Mouse (Mus musculus) cerebellum, adult 9-10 months (tissue): Measurements from ENCODE around the gene Foxl1.

Source experiments
- DNase-seq: peaks from one replicate; pipeline ENCODE4 v3.0.0; 2022

The Foxl1 gene

DNA sequence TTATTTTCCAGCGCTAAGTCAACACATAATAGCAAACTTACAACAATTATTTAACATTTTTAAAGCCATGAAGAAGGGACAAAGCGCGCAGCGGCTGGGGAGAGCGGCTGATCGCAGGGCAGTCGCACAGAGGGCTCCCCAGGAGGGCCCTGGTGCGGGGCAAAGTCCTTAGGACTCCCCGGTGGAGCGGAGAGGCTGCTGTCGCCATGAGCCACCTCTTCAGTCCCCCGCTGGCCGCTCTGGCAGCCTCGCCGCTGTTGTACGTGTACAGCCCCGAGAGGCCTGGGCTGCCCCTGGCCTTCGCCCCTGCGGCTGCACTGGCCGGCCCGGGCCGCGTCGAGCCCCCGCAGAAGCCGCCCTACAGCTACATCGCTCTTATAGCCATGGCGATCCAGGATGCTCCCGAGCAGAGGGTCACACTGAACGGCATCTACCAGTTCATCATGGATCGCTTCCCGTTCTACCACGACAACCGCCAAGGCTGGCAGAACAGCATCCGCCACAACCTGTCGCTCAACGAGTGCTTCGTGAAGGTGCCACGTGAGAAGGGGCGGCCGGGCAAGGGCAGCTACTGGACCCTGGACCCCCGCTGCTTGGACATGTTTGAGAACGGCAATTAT is at the start of gene Foxl1:
Gene Foxl1 (plus strand): TSS at position 185 of the 620 bp plus-strand sequence.
- DNase-seq: no peak

DNA sequence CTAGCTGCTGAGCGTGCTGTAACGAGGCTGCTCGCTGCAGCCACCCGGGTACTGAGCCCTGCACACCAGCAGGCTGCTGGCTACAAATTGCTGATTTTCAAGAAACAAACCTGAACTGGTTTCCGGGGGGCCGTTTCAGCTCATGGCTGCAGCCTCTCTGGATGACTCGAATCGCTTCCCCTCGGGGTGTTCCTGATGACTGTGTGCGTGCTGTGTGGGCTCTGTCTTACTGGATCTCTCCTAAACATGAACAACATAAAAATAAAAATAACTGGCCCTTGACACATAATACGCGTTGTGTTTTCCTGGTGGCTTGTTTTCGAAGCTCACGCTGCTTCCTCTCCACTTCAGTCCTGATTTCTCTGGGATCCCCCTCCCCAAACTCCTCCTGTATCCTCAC is 49.0 kb upstream of the Foxl1 start:
- DNase-seq: no peak

DNA sequence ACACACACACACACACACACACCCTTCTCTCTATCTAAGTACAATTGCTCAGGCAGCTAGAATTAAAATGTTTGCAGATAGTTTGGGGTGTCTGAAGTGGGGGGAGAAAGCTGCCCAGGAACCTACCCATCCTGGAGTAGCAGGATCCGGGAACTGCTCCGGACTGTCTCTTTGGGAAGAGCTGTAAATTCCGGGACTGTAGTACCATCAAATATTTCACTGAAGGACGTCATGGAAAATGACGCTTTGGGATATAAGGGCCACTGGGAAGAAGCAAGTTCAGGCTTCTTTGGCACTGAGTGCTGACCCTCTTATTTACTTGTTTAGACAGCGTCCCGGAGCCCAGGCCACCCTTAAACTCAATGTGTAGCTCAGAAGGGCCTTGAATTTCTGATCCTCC is 48.5 kb upstream of the Foxl1 start:
- DNase-seq: no peak

DNA sequence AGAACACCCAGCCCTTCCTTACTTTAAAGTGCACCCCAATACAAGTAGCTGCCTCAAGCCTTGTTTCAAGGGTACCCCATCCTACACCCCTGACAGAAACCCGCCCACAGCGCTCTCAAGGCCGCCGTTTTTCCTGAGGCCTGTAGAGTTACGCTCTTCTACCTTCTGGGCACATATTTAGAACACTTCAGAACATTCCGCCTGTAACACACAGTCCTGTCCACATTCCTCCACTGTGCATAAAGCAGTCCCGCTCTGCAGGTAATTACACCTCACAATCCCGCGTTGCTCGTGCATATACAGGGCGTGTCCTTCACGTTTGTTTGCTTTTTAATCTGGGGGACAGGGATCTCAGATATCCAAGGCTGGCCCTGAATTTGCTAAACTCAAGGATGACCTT is 47.8 kb upstream of the Foxl1 start:
- DNase-seq: no peak

DNA sequence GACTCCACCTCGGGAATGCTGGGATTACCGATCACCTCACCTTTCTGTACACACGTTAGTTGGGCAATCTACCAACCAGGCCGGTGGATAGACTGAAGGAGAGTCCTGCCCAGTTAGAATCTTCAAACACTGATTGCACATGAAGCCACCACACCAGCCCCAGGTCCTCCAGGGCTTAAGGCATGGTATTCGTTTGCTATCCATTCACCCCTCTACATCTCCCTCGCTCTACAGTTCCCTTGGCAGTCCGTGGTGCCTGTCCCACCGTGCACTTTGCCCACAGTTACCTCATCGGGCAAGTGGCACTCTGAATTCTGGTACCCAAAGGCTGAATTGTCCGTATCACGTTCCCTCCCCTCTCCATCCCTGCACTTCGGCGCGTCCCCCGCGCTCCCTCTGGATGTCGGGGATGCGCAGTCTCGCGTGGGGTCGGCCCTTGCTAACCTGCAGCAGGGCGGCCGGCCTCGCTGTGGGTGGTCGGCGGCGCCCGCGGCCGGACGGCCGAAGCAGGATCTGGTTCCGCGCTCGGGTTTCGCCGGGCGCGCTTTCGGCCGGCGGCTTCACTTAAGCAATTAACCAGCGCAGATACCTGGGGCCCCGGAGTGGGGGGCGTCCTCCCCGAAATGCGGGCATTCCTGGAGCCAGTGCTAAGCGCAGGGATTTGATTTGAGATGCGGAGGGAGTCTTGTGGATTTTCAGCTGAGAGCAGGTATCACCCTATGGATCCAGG is 47.2 kb upstream of the Foxl1 start:
- no peak for DNase-seq

DNA sequence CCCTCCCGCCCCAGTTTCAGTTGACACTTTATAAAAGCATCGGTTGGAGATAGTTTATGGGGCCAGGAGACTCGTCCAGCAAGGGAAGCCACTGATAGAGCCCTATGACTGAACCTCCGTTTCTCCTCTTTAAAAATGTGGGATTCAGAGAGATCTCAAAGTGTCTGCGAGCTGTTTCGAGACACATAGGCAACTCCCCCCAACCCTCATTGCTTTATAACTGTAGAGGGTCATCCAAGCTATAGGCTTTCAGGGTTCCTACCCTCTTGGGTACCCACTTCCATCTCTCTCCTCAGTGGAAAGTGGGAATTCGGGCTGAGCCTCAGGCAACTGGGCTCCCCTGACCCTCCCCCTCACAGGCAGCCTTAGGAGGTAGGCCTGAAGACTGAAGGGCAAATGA is 46.3 kb upstream of the Foxl1 start:
- no peak for DNase-seq

DNA sequence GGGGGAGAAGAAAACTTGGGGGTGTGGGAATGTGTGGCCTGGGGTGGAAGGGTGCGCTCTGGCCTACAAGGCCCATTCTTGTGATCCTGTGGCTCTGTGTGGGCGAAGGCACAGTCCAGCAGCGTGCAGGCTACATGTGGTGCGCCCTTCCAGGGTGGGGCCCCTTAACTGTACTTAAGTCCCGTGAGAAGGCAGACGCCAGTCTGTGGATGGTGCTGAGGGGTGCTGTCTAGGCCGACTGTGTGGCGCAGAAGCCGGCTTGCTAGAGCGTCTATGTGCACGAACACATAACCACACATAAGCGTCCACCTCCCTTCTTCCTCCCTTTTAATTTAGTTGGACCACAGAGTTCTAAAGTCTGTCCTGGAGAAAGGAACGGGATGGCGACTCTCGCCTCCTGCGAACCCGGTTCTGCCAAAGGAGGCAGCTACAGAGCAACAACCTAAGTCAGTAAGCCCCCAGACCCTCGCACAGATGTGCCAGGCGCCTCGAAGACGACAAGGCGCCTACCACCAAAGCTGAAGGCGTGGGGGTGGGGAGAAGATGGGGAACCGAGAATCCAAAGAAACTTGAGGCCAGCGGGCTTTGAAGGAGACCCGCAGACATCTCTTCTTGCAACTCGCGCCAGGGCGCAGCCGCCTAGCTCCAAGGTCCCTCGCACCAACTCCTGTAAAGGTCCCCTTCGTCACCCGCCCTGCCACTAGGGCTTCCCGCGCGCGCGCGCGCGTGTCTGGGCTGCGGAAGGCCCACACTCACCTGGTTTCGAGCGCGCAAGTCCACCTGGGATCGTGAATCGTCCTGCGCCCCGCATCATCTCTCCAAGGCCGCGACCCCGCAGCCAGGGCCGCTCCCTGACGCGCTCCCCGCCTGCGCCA is 45.3 kb upstream of the Foxl1 start:
- no peak for DNase-seq

DNA sequence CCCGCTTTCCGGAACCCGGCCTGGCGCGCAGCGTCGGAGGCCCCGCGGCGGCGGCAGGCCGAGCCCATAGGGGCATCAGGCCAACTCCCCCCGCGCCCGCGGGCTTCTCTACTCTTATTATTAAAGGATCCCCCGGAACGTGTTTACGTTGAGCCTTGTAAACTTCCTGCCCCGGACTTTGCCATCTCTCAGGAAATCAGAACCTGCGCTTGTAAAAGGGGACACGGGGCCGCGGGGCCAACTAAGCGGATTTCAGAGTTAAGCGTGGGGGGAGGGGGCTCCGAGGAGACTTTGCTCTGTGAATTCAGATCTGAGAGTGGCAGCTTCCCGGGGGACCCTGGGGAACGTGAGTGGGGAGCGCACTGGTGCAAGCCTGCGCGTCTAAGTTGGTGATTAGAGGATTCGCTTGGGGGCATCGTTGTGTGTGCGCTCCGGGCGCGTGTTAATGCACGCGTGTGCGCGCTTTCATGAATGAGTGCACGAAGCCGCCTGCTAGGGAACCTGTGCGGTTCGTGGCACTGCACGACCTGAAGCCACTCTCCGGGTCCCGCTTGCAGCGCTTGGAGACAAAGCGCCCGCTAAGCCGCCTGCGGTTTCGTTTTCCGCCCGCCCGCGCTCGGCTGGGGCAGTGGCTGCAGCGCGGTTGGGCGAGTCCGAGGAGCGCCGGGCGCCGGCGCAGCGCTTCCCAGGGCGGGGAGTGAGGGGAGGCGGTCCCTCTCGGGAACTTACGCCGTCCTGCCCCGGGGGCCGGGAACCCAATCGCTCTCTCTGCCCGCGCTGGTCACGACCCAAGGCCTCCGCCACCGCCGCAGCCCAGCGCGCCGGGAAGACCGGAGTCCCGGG is 44.4 kb upstream of the Foxl1 start:
- no peak for DNase-seq

DNA sequence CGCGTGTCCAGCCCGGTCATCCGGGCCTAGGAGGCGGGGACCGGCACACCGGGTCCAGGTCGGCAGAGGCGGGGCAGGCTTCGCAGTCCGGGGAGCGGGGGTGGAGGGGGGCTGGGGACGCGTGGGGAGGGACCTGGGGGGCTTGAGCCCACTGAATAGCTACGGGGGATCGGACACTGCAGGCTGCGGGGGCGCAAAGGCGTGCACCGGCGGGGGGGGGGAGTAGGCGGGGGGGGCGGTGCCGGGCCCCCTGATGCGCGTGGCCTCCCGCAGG is 43.9 kb upstream of the Foxl1 start:
- no peak for DNase-seq

DNA sequence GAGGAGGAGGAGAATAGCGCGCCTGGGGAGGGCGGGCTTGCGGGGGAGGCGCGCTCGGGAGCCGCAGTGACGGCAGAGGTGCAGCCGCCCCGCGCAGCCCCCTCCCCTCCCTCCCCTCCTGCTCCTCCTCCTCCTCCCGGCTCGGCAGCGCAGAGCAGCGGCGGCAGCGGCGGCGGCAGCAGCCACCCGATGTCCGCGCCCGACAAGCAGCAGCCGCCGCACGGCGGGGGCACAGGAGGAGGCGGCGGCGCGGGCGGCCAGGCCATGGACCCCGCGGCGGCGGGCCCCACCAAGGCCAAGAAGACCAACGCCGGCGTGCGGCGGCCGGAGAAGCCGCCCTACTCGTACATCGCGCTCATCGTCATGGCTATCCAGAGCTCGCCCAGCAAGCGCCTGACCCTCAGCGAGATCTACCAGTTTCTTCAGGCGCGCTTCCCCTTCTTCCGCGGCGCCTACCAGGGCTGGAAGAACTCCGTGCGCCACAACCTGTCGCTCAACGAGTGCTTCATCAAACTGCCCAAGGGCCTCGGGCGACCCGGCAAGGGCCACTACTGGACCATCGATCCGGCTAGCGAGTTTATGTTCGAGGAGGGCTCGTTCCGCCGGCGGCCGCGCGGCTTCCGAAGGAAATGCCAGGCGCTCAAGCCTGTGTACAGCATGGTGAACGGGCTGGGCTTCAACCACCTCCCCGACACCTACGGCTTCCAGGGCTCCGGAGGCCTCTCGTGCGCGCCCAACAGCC is 43.4 kb upstream of the Foxl1 start, which contains the start of gene Foxf1:
Gene Foxf1 (plus strand): TSS at position 177 of the 742 bp plus-strand sequence.
- DNase-seq: no peak

DNA sequence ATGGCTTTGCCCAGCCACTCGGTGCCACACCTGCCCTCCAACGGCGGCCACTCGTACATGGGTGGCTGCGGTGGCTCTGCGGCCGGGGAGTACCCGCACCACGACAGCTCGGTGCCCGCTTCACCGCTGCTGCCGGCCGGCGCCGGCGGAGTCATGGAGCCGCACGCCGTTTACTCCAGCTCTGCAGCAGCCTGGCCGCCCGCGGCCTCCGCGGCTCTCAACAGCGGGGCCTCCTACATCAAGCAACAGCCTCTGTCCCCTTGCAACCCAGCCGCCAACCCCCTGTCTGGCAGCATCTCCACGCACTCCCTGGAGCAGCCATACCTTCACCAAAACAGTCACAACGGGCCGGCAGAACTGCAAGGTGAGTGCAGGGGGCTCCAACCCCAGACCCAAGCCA is 42.7 kb upstream of the Foxl1 start:
- DNase-seq: no peak

DNA sequence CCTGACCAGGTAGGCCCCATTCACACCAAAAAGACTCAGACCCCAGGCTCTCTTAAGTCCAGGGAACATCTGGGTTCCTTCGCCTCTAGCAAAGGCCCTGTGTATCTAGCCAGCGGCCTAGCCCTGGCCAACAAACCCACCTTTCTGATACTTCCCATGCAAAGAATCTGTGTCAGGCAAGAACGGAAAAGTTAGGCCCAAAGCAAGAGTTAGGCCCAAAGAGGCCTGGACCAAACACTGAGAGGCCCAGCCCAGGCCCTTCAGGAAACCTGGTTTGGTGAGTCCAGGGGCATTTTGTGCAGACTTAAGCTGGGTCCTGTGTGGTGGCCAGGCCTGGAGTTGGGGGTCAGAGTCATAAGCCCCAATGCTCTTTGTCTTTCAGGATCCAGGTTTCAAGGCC is 42.2 kb upstream of the Foxl1 start:
- DNase-seq: no peak

DNA sequence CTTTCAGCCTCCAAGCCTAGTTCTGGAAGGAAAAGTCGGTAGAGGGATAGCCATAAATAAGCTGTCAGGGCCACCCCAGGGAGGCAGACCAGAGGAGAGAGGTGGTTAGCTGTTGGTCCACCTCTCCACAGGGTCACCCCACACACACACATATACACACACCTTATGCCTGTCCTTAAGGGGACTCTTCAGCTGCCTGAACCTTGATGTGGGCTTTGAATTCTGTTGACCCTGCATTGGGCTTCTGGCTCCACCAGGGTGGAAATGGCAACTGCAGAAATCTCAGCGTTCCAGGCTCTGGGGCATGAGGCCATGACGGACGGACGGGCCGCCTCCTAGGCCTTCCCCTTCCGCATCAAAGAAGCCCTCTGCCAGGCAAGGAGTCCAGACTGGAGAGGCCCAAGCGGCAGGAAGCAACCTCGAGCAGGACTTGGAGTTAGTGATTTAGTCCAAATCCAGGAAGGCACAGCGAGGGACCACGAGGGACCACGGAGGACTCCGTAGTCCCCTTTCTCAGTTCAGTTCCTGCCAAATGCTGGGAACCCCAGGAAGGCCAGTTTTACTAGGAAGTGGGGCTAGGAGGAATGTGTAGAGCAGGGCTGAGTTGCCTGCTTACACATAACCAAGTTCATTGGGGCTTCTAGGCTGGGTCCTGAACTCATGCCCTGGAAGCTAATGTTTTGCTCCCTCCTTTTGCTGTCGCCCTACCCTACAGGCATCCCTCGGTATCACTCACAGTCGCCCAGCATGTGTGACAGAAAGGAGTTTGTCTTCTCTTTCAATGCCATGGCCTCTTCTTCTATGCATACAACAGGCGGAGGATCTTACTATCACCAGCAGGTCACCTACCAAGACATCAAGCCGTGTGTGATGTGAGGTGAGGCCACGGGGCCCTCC is 41.5 kb upstream of the Foxl1 start:
- DNase-seq: no peak

DNA sequence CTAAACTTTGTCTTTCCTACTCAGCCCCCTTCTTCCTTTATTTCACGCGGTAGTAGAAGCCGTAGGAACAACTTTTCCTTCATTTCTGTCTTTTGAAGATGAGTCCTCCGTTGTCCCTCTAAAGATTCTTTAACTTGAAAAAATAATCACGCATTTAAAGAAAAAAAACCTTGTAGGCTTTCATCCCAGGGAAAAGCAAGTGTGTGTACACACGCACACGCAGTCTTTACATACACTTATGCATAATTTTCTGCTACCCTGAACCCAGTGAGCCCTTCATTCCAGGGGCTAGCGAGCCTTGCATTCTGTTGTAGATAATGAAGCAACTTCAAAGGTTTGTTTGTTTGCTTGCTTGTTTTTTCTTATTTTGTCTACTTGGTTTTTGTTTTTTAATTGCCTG is 39.5 kb upstream of the Foxl1 start:
- no peak for DNase-seq

DNA sequence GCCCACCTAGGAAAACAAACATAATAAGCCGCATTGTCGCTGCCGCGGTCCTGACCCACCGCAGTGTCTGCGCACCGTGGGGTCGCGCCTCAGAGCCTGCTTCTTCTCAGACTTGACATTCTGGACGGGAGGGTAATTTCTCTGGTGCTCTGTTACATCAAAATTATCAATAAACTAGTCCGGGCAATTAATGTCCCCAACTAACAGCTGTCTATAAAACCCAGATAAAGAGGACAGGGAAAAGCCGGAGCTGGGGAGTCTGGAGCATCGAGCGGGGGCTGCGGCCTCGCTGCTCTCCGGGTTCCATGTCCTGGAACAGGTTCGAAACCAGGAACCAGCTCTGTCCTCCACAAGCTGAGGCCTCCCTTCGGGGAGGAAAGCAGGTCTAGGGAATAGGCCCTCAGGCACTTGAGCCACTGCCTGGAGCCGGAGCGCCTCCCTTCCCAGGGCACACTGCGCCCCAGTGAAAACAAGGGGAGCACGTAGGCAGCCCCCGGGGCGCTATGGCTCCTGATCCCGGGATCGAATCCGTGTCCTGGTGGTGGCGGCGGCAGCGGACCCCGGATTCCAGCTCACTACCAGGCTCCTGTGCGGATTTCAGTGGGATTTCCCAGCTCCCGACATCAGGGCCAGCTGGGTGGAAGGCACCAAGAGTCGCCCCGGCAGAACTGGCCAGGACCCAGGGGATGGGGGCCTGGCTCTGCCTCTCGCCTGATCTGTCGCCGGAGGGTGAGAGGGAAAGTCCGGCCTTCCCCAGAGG is 38.7 kb upstream of the Foxl1 start:
- no peak for DNase-seq

DNA sequence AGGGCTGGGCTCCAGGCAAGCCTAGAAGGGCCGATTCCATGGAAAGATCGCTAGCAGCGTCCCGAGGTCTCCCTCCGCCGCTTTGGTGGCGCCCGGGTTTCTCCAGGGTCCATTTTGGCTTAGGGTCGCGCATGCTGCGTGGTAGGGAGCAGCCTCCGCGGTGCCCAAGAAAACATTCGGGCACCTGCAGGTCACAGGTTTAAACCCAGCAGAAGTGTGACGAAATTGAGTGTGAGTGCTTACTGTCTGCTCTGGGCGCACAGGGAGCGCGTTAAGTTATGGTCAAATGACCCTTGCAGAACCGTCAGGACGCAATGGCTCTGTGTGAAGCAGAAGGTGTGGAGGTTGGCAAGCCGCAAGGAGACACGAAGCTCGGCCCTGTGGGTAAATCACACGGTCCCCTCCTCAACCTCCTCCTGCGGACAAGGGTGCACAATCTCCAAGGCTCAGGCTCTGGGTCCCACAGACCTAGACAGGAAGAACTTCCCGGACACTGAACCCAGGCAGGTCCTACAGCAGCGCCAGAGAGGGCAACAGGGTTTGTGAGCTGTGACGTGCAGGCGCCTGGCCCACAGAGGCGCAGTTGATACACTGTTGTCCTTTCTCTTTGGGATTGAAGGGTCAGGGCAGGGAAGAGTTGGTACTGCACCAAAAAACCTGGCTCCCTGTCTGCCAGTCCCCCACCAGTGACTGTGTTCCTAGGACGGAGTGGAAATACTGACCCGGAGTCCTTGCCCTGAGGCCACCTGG is 37.9 kb upstream of the Foxl1 start:
- no peak for DNase-seq

DNA sequence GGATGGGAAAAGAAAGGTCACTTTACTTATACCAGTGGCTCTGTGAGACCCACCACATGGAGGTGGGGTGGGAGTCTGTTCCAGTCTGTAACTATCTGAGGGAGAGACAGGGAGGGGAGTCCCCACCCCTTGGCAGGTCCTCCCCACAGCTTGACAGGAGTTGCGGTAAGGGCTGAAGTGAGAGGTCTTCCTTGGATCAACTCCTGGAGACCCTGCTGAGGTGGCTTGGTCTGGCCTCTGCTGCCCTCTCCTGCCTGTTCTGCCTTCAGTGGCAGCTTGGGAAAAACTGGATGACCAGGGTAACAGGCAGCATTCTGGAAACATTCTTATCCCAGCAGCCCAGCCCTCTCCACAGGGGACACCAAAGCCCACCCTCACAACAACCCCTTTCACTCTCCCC is 37.0 kb upstream of the Foxl1 start:
- DNase-seq: no peak

DNA sequence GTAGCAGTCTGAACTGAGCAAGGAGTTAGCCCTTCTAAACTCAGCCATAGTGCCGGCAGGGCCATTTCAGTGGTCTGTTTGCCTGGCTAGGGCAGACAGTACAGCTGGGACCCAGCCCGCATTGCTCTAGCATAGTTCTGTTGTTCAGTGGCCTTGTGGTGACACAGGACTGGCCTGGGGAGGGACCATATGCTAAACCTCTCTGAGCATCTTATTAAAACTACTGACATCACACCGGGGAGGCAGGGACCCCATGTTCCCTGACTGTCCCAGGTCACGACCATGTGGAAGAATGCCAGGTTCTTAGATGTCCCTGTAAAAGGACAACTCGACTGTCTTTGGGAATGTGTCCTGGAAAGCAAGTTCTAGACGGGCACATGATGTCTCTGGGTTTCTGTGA is 35.6 kb upstream of the Foxl1 start:
- no peak for DNase-seq

DNA sequence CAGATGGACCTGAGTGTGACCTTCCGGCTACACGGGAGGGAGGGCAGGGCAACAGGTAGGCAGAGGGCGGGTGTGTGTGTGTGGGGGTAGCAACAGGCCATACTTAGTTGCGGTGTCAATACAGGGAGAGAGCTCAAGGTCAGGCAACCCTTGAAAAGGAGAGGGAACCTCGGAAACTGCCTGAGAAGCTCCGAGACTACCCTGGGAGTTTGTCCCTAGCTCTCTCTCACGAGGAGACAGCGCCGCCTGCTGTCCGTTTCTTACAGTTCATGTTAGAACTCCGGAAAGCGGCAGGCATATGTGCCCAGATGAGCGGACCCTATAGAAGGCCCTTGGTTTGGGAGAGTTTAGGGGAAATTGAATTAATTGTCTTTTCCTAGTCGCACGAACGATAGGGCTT is 35.1 kb upstream of the Foxl1 start:
- peak; percentile 71 for DNase-seq

DNA sequence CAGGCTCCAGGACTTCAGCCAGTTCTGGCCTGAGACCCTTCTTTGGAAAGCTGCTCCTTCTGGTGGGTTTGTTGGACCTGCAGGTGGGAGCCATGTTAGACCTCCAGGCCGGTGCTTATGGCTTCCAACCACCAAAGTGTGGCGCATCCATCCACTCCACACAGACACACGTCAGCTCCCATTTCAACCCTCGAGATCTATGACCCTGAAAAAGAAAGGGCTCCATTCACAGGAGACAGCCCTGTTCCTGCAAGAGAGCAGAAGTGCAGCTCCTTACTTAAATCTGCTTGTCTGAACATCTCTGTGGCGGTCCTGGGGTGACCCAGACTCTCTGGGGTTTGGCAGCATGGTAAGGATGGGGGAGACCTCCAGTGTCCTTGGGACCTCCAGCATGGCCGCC is 34.2 kb upstream of the Foxl1 start:
- DNase-seq: no peak
